Mouse (Mus musculus): ENCODE measurements around the gene Slc43a2. TPM values are rescaled to one million over a fixed set of nuclear protein-coding genes. Genes with fewer than 3 reads are reported as not detected.
A peak's percentile ranks its signal among the peaks of the same experiment; 100 is the strongest.

Gene Slc43a2
- total RNA-seq, 2 experiments from 2014 or later, result 8.9 to 10.5 TPM

GRCm38 (mm10) chr11:75610021-75610420 lies 78.5 kb downstream of the Slc43a2 start:
- no peak for DNase-seq

- DNase-seq, result no peak
Observed at GRCm38 (mm10) chr11:75614769-75615168, 83.3 kb downstream of the Slc43a2 start.

DNA sequence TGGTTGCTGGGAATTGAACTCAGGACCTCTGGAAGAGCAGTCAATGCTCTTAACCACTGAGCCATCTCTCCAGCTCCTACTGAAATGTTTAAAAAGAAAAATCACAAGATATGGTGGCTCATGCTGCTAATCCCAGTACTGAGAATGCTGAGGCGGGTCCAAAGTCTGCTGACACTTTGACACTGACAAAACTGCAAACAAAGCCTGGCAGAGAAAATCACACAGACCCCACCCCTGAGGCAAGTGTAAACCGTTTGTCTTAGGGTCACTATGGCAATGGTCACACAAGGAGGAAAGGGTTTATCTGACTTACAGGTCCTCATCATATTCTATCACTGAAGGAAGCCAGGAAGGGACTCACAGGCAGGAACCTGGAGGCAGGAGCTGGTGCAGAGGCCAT lies 84.1 kb downstream of the Slc43a2 start:
- DNase-seq, result no peak

GRCm38 (mm10) chr11:75619133-75619532 lies 87.6 kb downstream of the Slc43a2 start:
- peak; percentile 60 for DNase-seq

GRCm38 (mm10) chr11:75620136-75620780 lies 88.8 kb downstream of the Slc43a2 start:
- peak; percentile 75 for DNase-seq

DNA sequence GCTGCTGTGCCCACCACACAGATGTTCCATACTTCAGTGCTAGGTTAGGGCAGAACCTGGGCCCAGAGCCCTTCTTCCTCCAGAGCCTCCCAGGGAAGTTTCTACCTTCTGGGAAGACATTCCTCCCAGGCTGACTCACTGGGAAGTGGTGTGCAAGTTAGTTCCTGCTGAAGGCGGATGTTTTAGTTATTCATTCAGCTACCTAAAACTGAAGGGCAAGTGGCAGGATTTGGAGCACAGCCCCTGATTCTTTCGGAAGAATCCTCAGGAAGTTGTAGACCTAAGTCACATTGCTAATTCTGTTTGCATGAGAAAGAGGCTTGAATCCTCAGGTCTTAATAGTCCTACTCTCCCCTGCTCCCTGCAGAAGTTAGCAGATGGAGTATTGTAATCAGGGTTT lies 89.9 kb downstream of the Slc43a2 start:
- DNase-seq, result no peak

GRCm38 (mm10) chr11:75622588-75623329 lies 91.3 kb downstream of the Slc43a2 start:
- DNase-seq, result no peak

DNA sequence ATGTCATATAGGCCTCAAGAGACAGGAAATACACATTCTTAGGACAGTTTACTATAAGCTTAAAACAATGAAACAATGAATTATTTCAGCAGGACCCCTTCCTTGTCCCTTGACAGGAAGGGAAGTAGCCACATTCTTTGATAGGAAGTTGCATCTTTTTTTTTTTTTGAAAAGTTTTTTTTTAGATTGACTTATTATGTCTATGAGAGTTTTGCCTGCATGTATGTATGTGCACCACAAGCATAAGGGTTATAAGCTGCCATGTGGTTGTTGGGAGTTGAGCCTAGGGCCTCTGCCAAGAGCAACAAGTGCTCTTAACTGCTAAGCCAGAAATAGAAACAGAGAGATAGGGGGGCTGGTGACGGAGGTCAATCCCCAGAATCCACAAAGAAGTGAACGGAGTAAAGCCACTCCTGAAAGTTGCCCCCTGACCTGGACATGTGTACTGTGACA lies 92.6 kb downstream of the Slc43a2 start:
- peak; percentile 64 for DNase-seq

DNA sequence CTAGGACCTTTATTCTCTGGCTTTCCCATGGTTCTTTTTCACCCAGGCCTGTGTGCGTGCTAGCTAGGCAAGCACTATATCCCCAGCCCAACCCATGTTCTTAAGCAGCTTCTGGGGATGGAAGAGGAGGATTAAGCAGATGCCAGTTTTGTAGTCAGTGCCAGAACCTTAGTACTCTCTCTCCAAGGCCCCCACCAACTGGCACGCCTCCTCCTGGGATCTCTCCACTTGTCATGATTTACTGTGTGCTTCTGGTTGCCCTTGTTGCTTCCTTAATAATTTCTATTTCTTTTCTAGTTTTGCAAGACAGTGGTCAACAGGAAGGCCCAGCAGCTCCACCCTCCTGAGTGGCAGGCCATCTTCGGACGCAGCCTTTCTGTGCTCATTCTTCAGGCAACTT lies 94.3 kb downstream of the Slc43a2 start:
- no peak for DNase-seq

Small RNAs within 50 kb of the gene (microRNA-seq; reads per million reads assigned to microRNA genes)
- 0 reads per million in 2 experiments for gene Mir3971

Other genes starting within 250 kb of the Slc43a2 start
- 100 to 1,000 TPM; 109 to 114 TPM for gene Rpa1, start 183.4 kb upstream of the Slc43a2 start, total RNA-seq (2021)
- 1 to 10 TPM; 6.4 to 8.5 TPM for gene Smyd4, start 183.3 kb upstream of the Slc43a2 start, total RNA-seq (2021)
- 10 to 100 TPM; 12.7 to 16.9 TPM for gene Serpinf1, start 109.0 kb upstream of the Slc43a2 start, total RNA-seq (2021)
- gene Serpinf2, start 92.1 kb upstream of the Slc43a2 start, total RNA-seq (2021), result under 1 TPM in 1 of 2 experiments, not detected in 1; 0.11 TPM
- gene Wdr81, start 77.0 kb upstream of the Slc43a2 start, total RNA-seq (2021), result 1 to 10 TPM; 5.2 to 6.0 TPM
- 1 to 10 TPM; 6.1 to 6.7 TPM for gene Tlcd2, start 70.0 kb upstream of the Slc43a2 start, total RNA-seq (2021)
- gene Prpf8, start 44.9 kb upstream of the Slc43a2 start, total RNA-seq (2021), result 100 to 1,000 TPM; 113 to 115 TPM
- gene Rilp, start 21.6 kb upstream of the Slc43a2 start, total RNA-seq (2021), result 10 to 100 TPM; 24.5 to 24.7 TPM
- gene Scarf1, start 18.2 kb upstream of the Slc43a2 start, total RNA-seq (2021), result 10 to 100 TPM; 14.5 to 15.0 TPM
- 100 to 1,000 TPM; 150 to 155 TPM for gene Pitpna, start 56.4 kb downstream of the Slc43a2 start, total RNA-seq (2021)
- 10 to 100 TPM; 23.4 to 26.9 TPM for gene Inpp5k, start 99.3 kb downstream of the Slc43a2 start, total RNA-seq (2021)
- gene Myo1c, start 118.8 kb downstream of the Slc43a2 start, total RNA-seq (2021), result 100 to 1,000 TPM; 158 to 160 TPM
- 100 to 1,000 TPM; 117 to 123 TPM for gene Crk, start 147.6 kb downstream of the Slc43a2 start, total RNA-seq (2021)
- 100 to 1,000 TPM; 826 to 885 TPM for gene Ywhae, start 201.2 kb downstream of the Slc43a2 start, total RNA-seq (2021)

Measured in heart, postnatal 4 days (tissue).